Mouse (Mus musculus) gastrocnemius, adult 2 months (tissue): ENCODE results near the gene Cd82. TPM values are rescaled to one million over a fixed set of nuclear protein-coding genes. Genes with fewer than 3 reads are reported as not detected.

Experiments used
- DNase-seq: peaks from one replicate; pipeline ENCODE4 v3.0.0; 2022
- H3K27ac ChIP-seq: fragments of 200-600 bp; 2 replicates; pipeline ENCODE4 v1.8.1; 2022; ENCODE audit warnings: mild to moderate bottlenecking
- H3K4me3 ChIP-seq: fragments of 200-600 bp; 2 replicates; pipeline ENCODE4 v1.8.1; 2022; ENCODE audit warnings: mild to moderate bottlenecking, moderate library complexity
- CTCF ChIP-seq: fragments of 200-600 bp; IDR thresholded peaks from 2 replicates; pipeline ENCODE4 v1.8.1; 2022; ENCODE audit warnings: antibody characterized with exemption, mild to moderate bottlenecking, moderate library complexity
- intact Hi-C: fragments of 180-260 bp; cut with DNase I; formaldehyde crosslinking; loops from one replicate; pipeline ENCODE4 v1.15.1; 2025
- total RNA-seq, 2 experiments: library from RNA; stranded (reverse); gene quantifications; 2 replicates each; pipeline ENCODE4 v1.2.3; 2021

Gene Cd82
- total RNA-seq, 2 experiments from 2014 or later: 6.6 to 17.8 TPM

DNA sequence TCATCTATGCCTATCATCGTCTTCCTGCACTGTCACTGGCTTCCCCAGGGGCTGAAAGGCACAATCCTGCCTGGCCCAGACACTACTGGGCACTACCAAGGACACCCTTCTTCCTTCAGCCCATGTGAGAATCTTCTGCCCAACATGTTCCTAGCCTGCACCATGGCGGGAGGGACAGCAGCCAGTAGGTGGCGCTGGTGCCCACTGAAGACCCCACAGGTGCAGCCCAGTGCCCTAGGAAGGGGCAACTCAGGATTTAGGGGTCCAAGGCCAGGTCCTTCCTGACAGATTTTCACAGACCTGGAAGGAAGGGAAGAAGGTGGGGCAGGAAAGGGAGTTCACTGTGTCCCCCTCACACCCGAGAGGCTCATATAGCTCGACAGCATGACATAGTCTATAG, 47.7 kb downstream of the Cd82 start:
- intact Hi-C loops: loop anchor here (5.0 kb wide), 1 partner anchor 83 kb away; the partner anchor contains the start of gene Tspan18
- no peak overlapping the region for H3K27ac ChIP-seq
- no peak overlapping the region for H3K4me3 ChIP-seq
- TF ChIP-seq CTCF: peak; percentile 78
- DNase-seq: peak; percentile 56

DNA sequence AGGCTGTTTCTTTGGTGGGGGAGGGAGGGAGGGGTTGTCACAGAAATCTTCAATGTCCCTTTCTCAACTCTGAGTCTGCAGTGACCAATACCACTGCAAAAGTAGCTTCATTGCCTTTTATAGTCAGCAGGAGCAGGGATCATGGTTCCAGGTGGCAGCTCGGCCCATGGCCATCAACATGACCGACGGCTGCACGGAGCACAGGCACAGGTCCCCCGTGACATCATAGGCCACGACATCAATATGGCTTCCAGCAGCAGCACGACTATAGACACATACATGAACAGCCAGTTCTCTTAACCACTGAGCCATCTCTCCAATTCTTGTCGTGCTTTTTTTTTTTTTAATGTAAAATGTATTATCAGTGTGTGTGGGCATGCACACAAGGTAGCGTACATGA, 48.8 kb downstream of the Cd82 start:
- DNase-seq: no peak
- no peak for TF ChIP-seq CTCF
- H3K4me3 ChIP-seq: no peak overlapping the region
- intact Hi-C loops: no loop called here
- no peak overlapping the region for H3K27ac ChIP-seq

DNA sequence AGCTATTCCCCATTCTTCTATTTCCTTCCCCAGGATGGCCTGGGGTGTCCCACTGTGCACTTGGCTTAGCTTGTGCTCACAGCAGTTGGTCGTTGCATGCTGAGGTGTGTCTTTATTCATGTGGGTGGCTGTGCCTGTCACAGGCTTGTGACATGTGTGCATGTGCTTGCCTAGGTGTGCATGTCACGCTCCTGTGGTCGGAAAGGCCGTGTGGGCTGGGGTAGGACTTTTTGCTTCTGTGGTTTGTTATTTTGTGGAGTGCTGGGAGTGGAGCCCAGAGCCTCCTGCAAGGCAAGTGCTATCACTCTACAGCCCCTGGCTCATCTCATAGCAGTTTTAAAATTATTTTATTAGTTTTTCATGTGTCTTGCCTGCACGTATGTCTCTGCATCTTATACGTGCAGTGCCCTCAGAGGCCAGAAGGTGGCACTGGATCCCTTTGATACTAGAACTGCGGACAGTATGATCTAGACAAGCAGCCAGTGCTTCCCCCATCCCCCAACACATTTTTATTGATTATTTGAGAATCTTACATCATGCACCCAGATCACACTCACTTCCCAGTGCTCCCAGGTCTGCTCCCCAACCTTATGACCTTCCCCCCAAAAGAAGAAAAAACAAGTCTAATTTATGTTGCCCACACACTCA, 49.4 kb downstream of the Cd82 start:
- peak; percentile 64 for DNase-seq
- no peak overlapping the region for H3K27ac ChIP-seq
- TF ChIP-seq CTCF: peak; percentile 85
- intact Hi-C loops: no loop called here
- no peak overlapping the region for H3K4me3 ChIP-seq

DNA sequence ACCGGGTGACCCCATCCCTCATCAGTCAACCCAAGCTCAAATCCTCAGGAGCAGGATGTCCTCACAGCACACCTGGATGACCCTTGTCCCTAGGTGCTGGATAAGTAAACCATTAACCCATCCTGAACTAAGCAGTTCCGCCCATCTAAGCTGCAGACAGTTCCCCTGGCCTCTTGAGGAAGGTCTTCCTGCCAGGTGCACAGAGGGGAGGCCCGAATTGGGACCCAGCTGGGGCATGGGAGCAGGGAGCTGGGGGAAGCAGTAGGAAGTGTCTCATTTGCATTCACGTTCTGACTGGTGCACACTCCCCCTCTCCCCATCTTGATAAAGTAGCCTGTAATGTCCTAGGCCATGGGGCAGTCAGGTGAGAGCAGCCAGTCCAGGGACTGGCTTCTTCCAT, 50.8 kb downstream of the Cd82 start:
- intact Hi-C loops: no loop called here
- Histone ChIP-seq H3K4me3 (no peak overlapping the region), H3K27ac (no peak overlapping the region)
- no peak for DNase-seq
- no peak for TF ChIP-seq CTCF

DNA sequence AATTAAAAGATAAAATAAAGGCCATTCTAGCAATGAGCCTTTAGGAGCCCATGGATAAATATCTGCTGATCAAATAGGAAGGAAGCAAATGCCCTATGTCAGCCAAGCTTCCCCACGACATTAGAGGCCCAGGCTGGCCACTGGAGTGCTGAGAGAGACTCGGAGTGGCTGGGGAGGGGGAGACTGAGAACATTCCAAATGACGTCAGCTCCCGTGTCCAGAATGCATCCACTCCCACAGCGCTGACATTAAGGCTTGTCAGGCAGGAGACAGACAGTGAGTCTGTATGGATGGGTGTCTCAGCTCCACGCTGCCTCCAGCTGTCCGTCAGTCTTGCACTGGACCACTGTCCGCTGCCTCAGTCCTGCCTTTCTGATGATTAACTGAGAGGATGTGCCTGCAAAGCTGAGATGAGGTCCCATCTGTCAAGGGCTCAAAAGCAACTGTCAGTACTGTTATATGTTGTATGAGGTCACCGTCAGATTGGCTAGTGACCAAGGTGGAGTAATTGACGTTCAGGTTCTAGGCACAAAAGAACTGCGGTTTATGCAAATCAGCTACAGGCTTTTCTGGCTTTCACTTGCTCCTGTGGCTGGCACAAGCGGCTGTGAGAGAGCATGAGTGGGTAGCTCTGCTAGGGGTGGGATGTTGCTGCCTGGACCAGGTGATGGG, 51.9 kb downstream of the Cd82 start:
- Histone ChIP-seq H3K4me3 (no peak overlapping the region), H3K27ac (no peak overlapping the region)
- no peak for TF ChIP-seq CTCF
- DNase-seq: no peak
- intact Hi-C loops: no loop called here

- no peak for DNase-seq
- H3K27ac ChIP-seq: no peak overlapping the region
- no peak for TF ChIP-seq CTCF
- no peak overlapping the region for H3K4me3 ChIP-seq
- intact Hi-C loops: no loop called here
These were observed 57.9 kb downstream of the Cd82 start for GRCm38 (mm10) chr2:93405017-93405425.

DNA sequence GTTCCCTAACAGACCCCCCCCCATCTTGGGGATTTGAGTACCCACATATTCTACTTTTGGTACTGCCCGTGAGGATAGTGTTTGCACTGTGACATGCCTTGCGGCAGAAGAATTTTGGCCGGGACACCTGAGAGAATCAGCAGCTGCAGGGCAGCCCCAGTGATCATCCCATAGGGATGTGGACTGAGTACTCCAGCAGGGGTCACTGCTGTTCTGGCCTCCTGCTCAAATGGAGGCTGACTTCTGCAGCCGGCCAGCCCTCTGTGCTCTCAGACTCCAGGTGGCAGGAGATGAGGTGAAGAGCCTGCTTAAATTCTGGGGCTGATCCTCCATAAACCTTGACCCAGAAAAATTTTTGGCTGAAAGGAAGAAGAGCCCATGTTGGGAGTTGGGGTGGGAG, 58.8 kb downstream of the Cd82 start:
- intact Hi-C loops: no loop called here

DNA sequence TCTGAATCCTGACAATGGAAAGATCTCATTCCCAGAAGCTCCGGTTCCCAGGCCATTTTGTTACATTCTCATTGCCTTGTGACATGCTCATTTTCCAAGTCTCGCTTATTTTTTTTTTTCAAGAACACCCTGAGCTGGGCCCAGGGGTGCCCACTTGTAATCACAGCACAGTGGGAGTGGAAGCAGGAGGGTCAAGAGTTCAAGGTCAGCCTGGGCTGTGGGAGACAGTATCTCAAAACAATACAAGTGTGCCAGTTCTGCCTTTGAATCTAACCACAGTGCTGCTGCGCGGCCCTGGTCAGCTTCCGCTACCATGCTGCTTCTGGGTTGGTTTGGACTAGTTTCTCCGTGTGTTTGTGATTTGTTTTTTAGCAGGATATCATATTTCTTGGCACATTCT, 59.7 kb downstream of the Cd82 start:
- no peak overlapping the region for H3K27ac ChIP-seq
- intact Hi-C loops: no loop called here
- no peak for DNase-seq
- no peak overlapping the region for H3K4me3 ChIP-seq
- TF ChIP-seq CTCF: no peak

More for the DNA sequence above, 58.8 kb downstream of the Cd82 start:
- no peak overlapping the region for H3K4me3 ChIP-seq
- TF ChIP-seq CTCF: peak; percentile 14; the same call in 1 of the 2 replicates
- DNase-seq: no peak
- H3K27ac ChIP-seq: no peak overlapping the region

- DNase-seq: no peak
- Histone ChIP-seq H3K4me3 (no peak overlapping the region), H3K27ac (no peak overlapping the region)
- intact Hi-C loops: no loop called here
- TF ChIP-seq CTCF: no peak
These were observed 71.7 kb downstream of the Cd82 start for GRCm38 (mm10) chr2:93391198-93391597.

DNA sequence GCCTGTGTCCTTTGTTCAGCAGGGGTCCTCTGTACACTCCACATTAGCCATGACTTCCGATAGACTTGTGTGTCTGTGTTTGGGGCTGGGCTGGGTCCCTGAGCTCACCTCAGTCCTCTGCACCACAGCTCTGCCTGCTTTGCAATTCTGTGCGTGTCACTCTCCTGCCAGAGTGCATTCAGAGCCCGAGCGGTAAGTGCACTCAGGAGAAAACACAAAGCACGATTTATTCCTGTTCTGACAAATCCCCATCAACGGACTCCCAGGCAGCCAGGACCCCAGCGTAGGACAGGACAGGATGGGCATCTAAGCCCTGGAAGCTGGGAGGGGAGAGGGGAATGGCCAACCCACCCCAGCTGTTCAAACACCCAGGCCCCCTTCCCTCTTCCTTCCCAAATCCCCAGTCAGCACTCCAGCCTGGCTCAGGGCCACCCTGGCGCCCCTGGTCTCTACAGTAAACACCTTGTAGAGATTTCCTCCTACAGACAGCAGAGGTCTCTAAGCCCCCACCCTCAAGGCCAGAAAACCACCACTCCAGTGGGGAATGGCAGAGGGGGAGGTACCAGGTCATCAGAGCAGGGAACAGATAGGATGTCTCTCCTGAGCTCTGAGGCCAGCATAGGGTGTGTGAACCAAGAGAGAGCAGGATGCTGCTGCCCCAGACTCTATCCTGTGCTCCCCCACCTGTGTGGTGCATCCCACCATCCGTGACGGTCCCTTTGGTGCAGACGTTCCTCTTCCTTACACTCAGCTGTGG, 72.6 kb downstream of the Cd82 start:
- DNase-seq: no peak
- TF ChIP-seq CTCF: no peak
- intact Hi-C loops: no loop called here
- Histone ChIP-seq H3K4me3 (no peak overlapping the region), H3K27ac (no peak overlapping the region)

DNA sequence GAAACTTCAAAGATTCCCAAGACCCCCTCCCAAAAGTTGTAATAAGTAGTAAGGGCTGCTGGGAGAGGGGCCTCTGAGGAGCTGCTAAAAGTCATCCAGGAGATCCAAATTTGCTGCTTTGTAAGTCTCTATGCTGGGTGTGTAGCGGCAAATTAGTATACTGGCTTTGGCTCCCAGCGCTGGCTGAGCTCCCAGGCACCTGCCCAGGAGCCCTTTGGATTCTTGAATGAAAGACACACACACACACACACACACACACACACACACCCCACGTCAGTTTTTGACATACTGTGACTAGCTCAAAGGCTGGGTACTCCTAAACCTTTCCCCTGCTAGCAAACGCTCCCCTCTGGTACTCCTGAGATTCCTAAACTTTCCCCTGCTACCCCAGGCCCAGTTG, 76.0 kb downstream of the Cd82 start:
- TF ChIP-seq CTCF: no peak
- no peak overlapping the region for H3K27ac ChIP-seq
- intact Hi-C loops: no loop called here
- no peak for DNase-seq
- H3K4me3 ChIP-seq: no peak overlapping the region

DNA sequence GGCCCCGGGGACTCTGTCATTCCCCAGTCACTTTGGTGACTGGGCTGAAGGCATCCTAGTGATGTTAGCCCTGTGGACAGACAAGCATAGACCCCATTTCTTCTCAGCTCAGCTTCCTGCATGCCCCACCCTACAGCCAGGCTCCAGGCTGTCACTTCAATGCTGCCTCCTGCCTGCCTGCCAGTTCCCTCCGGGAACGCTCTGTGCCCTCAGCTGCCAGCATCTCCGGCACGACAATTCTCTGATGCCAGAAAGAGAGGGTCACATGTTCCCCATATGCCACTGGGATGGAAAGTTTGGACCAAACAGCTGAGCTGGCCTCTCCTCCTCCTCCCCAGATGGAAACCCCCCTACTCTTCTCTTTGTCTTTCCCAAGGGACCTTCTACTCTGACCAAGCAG, 79.1 kb downstream of the Cd82 start:
- Histone ChIP-seq H3K4me3 (no peak overlapping the region), H3K27ac (no peak overlapping the region)
- no peak for DNase-seq
- intact Hi-C loops: loop anchor here (5.0 kb wide), 1 partner anchor 52 kb away; the partner anchor contains the start of gene Tspan18
- TF ChIP-seq CTCF: no peak

GRCm38 (mm10) chr2:93380680-93381089, 82.3 kb downstream of the Cd82 start:
- DNase-seq: no peak
- intact Hi-C loops: loop anchor here (5.0 kb wide), 1 partner anchor 48 kb away; the partner anchor contains the start of gene Tspan18
- no peak overlapping the region for H3K27ac ChIP-seq
- TF ChIP-seq CTCF: no peak
- H3K4me3 ChIP-seq: no peak overlapping the region
